Mouse (Mus musculus): ENCODE data around the gene Nme4. TPM values are rescaled to one million over a fixed set of nuclear protein-coding genes. Genes with fewer than 3 reads are reported as not detected.

Nme4 gene
- polyA plus RNA-seq (2021; fragmentation: Nextera tagmentation), result 5.3 and 5.8 TPM in 2 replicates
- long read RNA-seq, experiment 1, transcript Nme4-201 (5 exons, 1,006 nt), result major isoform, 5 of 6 reads
- long read RNA-seq, experiment 1, partial matches to known transcripts, result 0 of 6 reads
- long read RNA-seq, experiment 1, other reads (novel, unspliced or antisense), result 0 of 6 reads
- long read RNA-seq, experiment 2, partial matches to known transcripts, result 0 of 2 reads
- long read RNA-seq, experiment 2, other reads (novel, unspliced or antisense), result 1 of 2 reads

DNA sequence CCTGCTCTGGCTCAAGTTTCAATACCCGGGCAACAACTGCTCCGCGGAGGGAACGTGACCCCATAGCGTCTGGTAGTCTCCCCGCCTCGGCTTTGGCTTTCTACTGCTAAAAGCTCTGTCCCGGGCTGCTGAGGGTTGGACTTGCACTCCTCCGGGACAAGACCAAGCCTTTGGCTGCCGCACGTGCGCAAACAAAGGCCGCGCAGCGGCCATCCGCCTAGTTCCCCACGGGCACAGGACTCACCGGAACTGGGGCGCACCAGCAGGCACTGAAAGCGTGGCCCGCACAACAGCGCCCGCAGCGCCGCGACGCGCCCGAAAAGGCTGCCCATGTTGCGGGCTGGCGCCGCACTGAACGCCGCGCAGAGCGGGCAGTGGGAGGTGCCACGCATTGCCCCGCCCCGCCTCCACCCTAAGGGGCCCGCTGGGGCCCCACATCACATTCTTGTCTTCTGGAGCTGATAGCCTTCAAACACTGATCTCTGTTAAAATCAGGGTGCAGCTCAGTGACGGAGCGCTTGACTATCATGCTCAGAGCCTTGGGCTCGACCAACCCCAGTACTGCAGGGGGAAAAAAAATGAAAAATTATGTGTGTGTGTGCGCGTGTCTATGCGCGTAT, at the start of gene Nme4:
Gene Nme4, minus strand, starts transcription at position 482 of the 620 bp plus-strand sequence.

DNA sequence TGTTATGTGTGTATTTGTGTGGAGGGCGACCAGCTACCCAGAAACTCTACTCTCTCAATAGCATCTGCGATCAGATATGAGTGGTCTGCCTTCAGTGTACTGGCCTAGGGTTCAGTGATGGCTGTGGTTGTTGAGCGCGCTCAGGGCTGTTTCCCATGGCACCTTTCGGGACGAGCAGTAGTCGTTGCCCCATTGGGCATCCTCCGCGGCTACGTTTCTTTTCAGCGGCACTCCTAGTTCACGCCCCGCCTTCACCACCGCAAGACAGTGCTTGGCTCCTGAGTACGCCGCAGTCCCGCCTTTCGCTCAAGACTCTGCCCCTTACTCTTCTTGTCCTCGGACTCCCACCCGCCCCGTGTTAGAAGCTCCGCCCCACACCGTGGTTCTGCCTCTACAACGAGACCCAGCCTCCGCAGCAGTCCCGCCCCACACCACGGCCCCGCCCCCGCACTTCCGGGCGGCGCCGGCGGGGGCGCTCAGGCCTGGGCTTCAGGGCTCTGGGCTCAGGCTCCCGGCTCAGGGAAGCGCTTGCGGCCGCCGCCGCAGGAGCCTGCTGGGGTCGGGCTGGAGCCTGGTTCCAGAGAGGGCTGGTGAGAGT, 42.9 kb upstream of the Nme4 start, which contains the start of gene Axin1:
Gene Axin1, plus strand, starts transcription at position 450 of the 598 bp plus-strand sequence.

DNA sequence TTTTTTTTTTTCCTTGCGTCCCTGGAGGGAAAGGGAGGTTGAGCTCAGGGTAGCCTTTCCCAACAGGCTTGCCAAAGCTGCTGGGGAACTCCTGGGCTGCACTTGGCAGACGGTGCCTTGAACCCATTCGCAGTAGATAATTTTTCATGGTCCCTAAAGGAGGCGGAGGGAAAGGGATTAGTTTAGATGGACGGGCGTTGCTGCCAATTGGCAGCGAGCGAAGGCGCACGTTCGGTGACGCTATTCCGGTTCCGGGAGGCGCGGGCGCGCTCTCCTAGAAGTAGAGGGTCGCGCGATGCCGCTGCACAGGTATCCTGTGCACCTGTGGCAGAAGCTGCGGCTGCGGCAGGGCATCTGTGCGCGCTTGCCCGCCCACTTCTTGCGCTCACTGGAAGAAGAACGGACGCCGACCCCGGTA, 27.9 kb upstream of the Nme4 start, which contains the start of gene Mrpl28:
Gene Mrpl28, plus strand, starts transcription at position 234 of the 418 bp plus-strand sequence.

DNA sequence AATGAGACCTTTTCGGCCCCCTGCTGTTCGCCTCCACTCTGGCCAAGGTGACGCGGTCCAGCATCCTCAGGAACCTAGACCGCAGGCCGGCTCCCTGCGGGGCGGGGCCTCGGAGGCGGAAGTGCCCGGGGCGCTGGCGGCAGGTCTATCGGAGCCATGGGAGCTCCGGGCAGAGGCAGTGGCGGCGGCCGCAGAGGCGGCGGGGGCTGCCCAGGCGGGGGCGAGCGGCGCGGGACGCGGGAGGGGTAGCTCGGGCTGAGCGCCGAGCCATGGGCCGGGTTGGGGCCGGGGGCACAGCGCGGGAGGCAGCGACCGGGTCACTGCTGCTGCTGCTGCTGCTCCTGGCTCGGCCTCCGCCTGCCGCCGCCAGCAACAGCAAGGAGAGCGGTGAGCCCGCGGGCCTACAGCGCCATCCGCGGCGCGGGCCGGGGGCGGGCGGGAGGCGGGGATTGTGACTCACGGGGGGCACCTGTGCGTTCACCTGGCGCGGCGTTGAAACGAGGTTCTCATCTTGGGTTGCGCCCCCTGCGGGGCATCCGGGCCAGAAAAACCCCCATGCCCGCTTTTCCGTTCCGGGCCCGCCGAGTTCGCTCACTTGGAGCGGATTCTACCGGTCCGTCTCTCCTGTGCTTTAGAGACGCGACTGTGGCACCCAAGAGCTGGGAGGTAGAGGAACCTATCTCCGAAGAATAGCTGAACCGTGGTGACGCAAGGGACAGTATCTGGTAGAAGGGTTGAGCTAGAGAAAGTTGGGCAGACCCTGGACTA, 18.0 kb upstream of the Nme4 start, which contains the start of gene Tmem8:
Gene Tmem8, plus strand, starts transcription at position 119 of the 768 bp plus-strand sequence.

DNA sequence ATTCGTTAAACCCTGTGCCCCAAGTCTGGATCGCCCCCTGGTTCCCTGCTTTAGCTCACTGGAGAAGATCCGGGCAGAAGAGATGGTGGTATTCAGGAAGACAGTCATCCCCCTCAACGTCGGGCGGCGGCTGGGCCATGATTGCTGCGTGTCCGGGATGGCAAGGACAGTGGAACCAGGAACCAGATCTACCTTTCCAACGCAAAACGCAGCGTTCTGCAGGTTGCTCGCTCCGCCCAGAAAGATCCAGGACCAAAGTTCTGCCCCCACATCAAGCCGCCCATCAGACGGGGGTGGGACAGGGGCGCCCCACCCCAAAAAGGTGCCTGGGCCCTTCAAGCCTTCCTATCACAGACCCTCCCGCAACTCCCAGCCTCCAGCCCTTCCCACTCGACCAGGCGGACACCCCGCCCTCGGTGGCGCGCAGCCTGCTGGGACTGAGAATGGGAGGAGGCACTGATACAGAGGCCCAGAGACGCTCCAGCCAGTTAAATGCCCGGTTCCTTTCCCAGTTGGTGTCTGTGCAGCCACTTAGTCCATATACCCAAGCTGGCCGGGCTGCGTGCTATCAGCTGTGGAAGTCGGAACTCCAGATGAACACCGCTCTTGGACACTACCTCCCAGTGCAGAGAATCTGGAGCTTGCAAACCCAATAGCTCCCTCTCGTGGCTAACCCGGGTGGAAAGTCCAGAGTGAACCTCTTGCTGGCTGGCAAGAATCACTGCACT, 5.3 kb downstream of the Nme4 start, which contains the start of gene Decr2:
Gene Decr2, minus strand, starts transcription at position 433 of the 728 bp plus-strand sequence.

DNA sequence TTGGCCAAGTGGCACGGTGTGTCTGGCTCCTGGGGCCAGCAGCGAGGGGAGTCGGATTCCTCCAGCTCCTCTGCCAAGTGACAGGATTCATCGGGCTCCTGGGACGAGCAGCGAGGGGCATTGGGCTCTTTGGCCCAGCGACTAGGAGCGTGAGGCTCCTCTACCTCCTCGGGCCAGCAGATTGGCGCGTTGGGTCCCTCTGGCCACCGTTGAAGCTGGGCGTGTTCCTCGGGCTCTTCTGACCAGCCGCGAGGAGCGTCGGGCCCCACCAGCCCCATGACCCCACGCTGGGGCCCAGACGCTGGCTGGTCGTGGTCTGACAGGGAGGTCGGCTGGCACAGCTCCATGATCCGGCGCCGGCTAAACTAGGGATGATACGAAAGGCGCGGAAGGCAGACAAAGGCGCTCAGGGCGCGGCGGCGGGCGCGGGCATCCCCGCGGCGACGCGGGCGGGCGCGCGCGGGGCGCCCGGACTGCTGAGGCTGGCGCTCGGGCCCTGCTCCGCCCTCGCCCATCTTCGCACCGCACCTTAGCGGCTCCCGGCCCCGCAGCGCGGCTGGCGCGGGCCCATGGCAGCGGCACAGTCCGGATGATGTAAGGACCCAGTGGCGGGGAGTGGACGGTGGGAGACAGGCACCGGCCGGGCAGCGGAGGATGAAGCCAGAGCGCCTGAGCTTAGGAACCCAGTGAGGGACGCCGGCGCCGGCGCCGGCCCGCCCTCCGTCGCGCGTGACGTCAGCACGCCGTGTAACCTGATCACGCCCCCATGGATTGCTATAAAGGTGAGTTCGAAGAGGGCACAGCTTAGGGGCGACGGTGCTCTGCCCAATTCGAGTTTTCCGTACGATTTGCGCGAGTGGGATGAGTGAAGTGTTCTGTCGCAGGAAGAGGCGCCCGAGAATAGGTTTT, 26.3 kb downstream of the Nme4 start, which contains the start of gene Rab11fip3:
Gene Rab11fip3, minus strand, starts transcription at position 725 of the 909 bp plus-strand sequence.

Other genes with a start within 250 kb of the Nme4 start
- 2.1 and 2.3 TPM in 2 replicates for gene Wdr90, start 234.1 kb downstream of the Nme4 start, polyA plus RNA-seq (2021; fragmentation: Nextera tagmentation)
- 36.0 and 36.4 TPM in 2 replicates for gene Mcrip2, start 226.8 kb downstream of the Nme4 start, polyA plus RNA-seq (2021; fragmentation: Nextera tagmentation)
- gene Mettl26, start 220.5 kb downstream of the Nme4 start, polyA plus RNA-seq (2021; fragmentation: Nextera tagmentation), result 87.8 and 94.9 TPM in 2 replicates
- gene Wfikkn1, start 214.7 kb downstream of the Nme4 start, polyA plus RNA-seq (2021; fragmentation: Nextera tagmentation), result not detected in 2 replicates
- gene Rab40c, start 175.9 kb downstream of the Nme4 start, polyA plus RNA-seq (2021; fragmentation: Nextera tagmentation), result 6.4 and 7.1 TPM in 2 replicates
- 115 and 168 TPM in 2 replicates for gene Pigq, start 150.7 kb downstream of the Nme4 start, polyA plus RNA-seq (2021; fragmentation: Nextera tagmentation)
- 1.6 and 1.9 TPM in 2 replicates for gene Nhlrc4, start 150.6 kb downstream of the Nme4 start, polyA plus RNA-seq (2021; fragmentation: Nextera tagmentation)
- 0.54 and 1.1 TPM in 2 replicates for gene A930017K11Rik, start 143.0 kb downstream of the Nme4 start, polyA plus RNA-seq (2021; fragmentation: Nextera tagmentation)
- gene Capn15, start 109.8 kb downstream of the Nme4 start, polyA plus RNA-seq (2021; fragmentation: Nextera tagmentation), result 9.0 and 12.3 TPM in 2 replicates
- gene Rab11fip3, start 26.0 kb downstream of the Nme4 start, polyA plus RNA-seq (2021; fragmentation: Nextera tagmentation), result 5.9 and 6.4 TPM in 2 replicates
- 31.0 and 38.4 TPM in 2 replicates for gene Decr2, start 5.3 kb downstream of the Nme4 start, polyA plus RNA-seq (2021; fragmentation: Nextera tagmentation)
- gene Tmem8, start 17.7 kb upstream of the Nme4 start, polyA plus RNA-seq (2021; fragmentation: Nextera tagmentation), result 1.9 and 2.1 TPM in 2 replicates
- 173 and 179 TPM in 2 replicates for gene Mrpl28, start 27.9 kb upstream of the Nme4 start, polyA plus RNA-seq (2021; fragmentation: Nextera tagmentation)
- 3.1 and 4.0 TPM in 2 replicates for gene Axin1, start 43.1 kb upstream of the Nme4 start, polyA plus RNA-seq (2021; fragmentation: Nextera tagmentation)
- gene Pdia2, start 103.5 kb upstream of the Nme4 start, polyA plus RNA-seq (2021; fragmentation: Nextera tagmentation), result not detected in 2 replicates
- 1.9 and 2.2 TPM in 2 replicates for gene Rgs11, start 107.3 kb upstream of the Nme4 start, polyA plus RNA-seq (2021; fragmentation: Nextera tagmentation)
- gene Arhgdig, start 112.2 kb upstream of the Nme4 start, polyA plus RNA-seq (2021; fragmentation: Nextera tagmentation), result 102 and 119 TPM in 2 replicates
- 17.5 and 23.7 TPM in 2 replicates for gene Fam234a, start 148.6 kb upstream of the Nme4 start, polyA plus RNA-seq (2021; fragmentation: Nextera tagmentation)
- 24.1 and 25.1 TPM in 2 replicates for gene Luc7l, start 157.3 kb upstream of the Nme4 start, polyA plus RNA-seq (2021; fragmentation: Nextera tagmentation)

All from layer of hippocampus, adult 6 months (tissue).